Mouse (Mus musculus) large intestine, adult 2 months (tissue): ENCODE data around the gene M1ap. TPM values are rescaled to one million over a fixed set of nuclear protein-coding genes. Genes with fewer than 3 reads are reported as not detected.

Source experiments
- DNase-seq: peaks from one replicate; pipeline ENCODE4 v3.0.0-alpha.2; 2012; ENCODE audit warnings: low read depth, low spot score
- WGBS: fragments of 180-500 bp; shearing (Covaris S2); methylation state at CpG from one replicate; pipeline ENCODE4 v1.1.7; 2018; 5-methylcytosine and 5-hydroxymethylcytosine counted together
- polyA plus RNA-seq: library from polyadenylated mRNA; depleted of rRNA; stranded (reverse); fragments of >200 nt; gene quantifications from 2 replicates; pipeline ENCODE4 v1.2.3, GENCODE M21; 2012

Gene M1ap
- polyA plus RNA-seq, 1 experiment, result 0.46 TPM

- WGBS, result 86% methylated on average over 7 of the region's 7 CpGs
- DNase-seq, result no peak
These were observed 84.4 kb downstream of the M1ap start for GRCm38 (mm10) chr6:83031111-83031510.

- WGBS, result 80% methylated on average over 18 of the region's 18 CpGs
- DNase-seq, result no peak
These were observed 85.4 kb downstream of the M1ap start for GRCm38 (mm10) chr6:83031921-83032590.

GRCm38 (mm10) chr6:83032769-83033191, 86.1 kb downstream of the M1ap start:
- WGBS, result under 1% methylated on average over 31 of the region's 31 CpGs
- DNase-seq, result no peak

- DNase-seq, result no peak
These were observed 86.8 kb downstream of the M1ap start, which contains the start of the genes Dok1 and Loxl3 for GRCm38 (mm10) chr6:83033249-83034185. Dok1 (minus strand) TSS chr6:83033471. Loxl3 (plus strand) TSS chr6:83034173.

GRCm38 (mm10) chr6:83034463-83035055, 87.9 kb downstream of the M1ap start:
- WGBS, result 75% methylated on average over 5 of the region's 5 CpGs

More at GRCm38 (mm10) chr6:83033249-83034185, 86.8 kb downstream of the M1ap start, which contains the start of the genes Dok1 and Loxl3:
- 2% methylated on average over 51 of the region's 51 CpGs for WGBS

GRCm38 (mm10) chr6:83037188-83037587, 90.5 kb downstream of the M1ap start:
- WGBS, result 88% methylated on average over 8 of the region's 8 CpGs

More at GRCm38 (mm10) chr6:83034463-83035055, 87.9 kb downstream of the M1ap start:
- DNase-seq, result no peak

GRCm38 (mm10) chr6:83038496-83039012, 91.9 kb downstream of the M1ap start:
- DNase-seq, result peak; percentile 94
- 13% methylated on average over 24 of the region's 24 CpGs for WGBS

More at GRCm38 (mm10) chr6:83037188-83037587, 90.5 kb downstream of the M1ap start:
- DNase-seq, result no peak

- WGBS, result 88% methylated on average over 5 of the region's 5 CpGs
- DNase-seq, result no peak
These were observed 93.9 kb downstream of the M1ap start for GRCm38 (mm10) chr6:83040601-83041000.

GRCm38 (mm10) chr6:83043561-83043960, 96.9 kb downstream of the M1ap start:
- DNase-seq, result no peak
- 71% methylated on average over 6 of the region's 6 CpGs for WGBS

GRCm38 (mm10) chr6:83043993-83044392, 97.3 kb downstream of the M1ap start:
- 94% methylated on average over 5 of the region's 5 CpGs for WGBS
- DNase-seq, result no peak

- 60% methylated on average over 9 of the region's 9 CpGs for WGBS
- no peak for DNase-seq
These were observed 98.0 kb downstream of the M1ap start for GRCm38 (mm10) chr6:83044742-83045141.

GRCm38 (mm10) chr6:83049367-83049766, 102.7 kb downstream of the M1ap start:
- 76% methylated on average over 10 of the region's 10 CpGs for WGBS
- no peak for DNase-seq

GRCm38 (mm10) chr6:83053136-83053960, 106.6 kb downstream of the M1ap start:
- DNase-seq, result no peak
- WGBS, result 10% methylated on average over 26 of the region's 26 CpGs

GRCm38 (mm10) chr6:83054074-83054851, 107.6 kb downstream of the M1ap start, which contains the start of gene Aup1:
Aup1 (plus strand) TSS chr6:83054521.
- under 1% methylated on average over 64 of the region's 64 CpGs for WGBS
- DNase-seq, result peak; percentile 90

- WGBS, result under 1% methylated on average over 50 of the region's 50 CpGs
- no peak for DNase-seq
These were observed 108.2 kb downstream of the M1ap start, which contains the start of gene Htra2 for GRCm38 (mm10) chr6:83054871-83055431. Htra2 (minus strand) TSS chr6:83055273.

- DNase-seq, result peak; percentile 94
- 29% methylated on average over 3 of the region's 3 CpGs for WGBS
These were observed 111.1 kb downstream of the M1ap start, which contains the start of gene Dqx1 for GRCm38 (mm10) chr6:83057790-83058189. Dqx1 (plus strand) TSS chr6:83057844.

GRCm38 (mm10) chr6:83058725-83059124, 112.0 kb downstream of the M1ap start:
- WGBS, result 84% methylated on average over 2 of the region's 2 CpGs
- no peak for DNase-seq

- 67% methylated on average over 8 of the region's 8 CpGs for WGBS
- DNase-seq, result no peak
These were observed 119.3 kb downstream of the M1ap start for GRCm38 (mm10) chr6:83065995-83066394.
